Mouse (Mus musculus) erythroblast, embryonic 14.5 days (primary cell): ENCODE results near the gene Epha2.

Experiments used
- GATA1 ChIP-seq: IDR thresholded peaks from 2 replicates; pipeline ENCODE4 v1.6.1; 2012; ENCODE audit warnings: low read length, inconsistent platforms, mixed read lengths
- TAL1 ChIP-seq: IDR thresholded peaks from 3 replicates; pipeline ENCODE4 v1.6.1; 2012; ENCODE audit warnings: low read length, inconsistent platforms, mixed read lengths

- no peak for TF ChIP-seq GATA1
- no peak for TF ChIP-seq TAL1
Observed at GRCm38 (mm10) chr4:141300196-141300595, 844 bp upstream of the Epha2 start.
